Mouse (Mus musculus) activated CD4-positive, CD25-positive, alpha-beta regulatory T cell, adult 4 months (primary cell): Measurements from ENCODE around the gene Ror1. TPM values are rescaled to one million over a fixed set of nuclear protein-coding genes. Genes with fewer than 3 reads are reported as not detected.
A peak's percentile ranks its signal among the peaks of the same experiment; 100 is the strongest.

Experiments used
- ATAC-seq: one replicate; pipeline ENCODE4 v1.8.0; 2017
- polyA plus RNA-seq, 2 experiments: library from polyadenylated mRNA; unstranded; fragments of 100-300 nt; shearing (Covaris generic); gene quantifications; one replicate each; pipeline ENCODE4 v1.2.1; 2017

Ror1 gene
- polyA plus RNA-seq, 2 experiments from 2014 or later, result not detected

GRCm38 (mm10) chr4:100398079-100398478 lies 302.5 kb downstream of the Ror1 start:
- no peak for ATAC-seq

GRCm38 (mm10) chr4:100401078-100401477 lies 305.5 kb downstream of the Ror1 start:
- ATAC-seq, result no peak

DNA sequence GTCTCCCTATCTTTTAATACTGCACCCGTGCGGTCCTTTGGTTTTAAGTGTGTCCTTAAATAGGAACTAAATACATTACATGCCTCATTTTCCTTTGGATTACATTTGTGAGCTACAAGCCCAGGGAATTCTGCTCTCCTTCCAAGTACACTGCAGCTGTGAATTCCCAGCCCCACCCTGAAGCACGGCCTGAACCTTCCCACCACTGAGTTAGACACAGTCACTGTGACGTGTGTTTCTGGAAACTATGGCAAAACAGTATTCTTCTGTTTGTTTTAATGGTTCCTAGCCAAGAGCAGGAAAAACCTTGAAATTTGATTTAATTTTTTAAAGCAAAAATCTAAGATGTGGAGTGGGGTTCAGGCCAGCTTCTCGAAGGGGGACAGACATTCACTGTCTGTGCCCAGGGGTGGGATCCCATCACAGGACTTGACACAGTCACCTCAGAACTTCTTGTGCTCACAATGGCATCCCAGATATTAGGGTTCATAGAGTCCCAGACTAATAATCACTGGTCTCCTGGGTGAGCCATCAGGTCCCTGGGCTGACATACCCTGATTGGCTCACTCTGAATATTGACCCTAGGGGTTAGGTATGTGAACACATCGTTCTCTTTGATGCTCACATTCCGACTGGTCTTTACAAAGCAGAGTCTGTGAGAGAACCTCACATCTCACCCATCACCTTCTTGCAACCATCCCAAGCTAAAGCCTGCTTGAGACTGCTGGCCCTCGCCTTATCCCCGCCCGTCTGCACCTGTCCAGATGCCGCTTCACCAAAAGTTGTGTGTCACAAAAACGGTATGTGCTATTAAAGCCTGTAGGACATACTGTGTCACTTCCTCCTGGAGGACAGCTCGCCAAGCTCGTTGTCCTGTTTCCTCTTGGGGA lies 306.2 kb downstream of the Ror1 start:
- no peak for ATAC-seq

DNA sequence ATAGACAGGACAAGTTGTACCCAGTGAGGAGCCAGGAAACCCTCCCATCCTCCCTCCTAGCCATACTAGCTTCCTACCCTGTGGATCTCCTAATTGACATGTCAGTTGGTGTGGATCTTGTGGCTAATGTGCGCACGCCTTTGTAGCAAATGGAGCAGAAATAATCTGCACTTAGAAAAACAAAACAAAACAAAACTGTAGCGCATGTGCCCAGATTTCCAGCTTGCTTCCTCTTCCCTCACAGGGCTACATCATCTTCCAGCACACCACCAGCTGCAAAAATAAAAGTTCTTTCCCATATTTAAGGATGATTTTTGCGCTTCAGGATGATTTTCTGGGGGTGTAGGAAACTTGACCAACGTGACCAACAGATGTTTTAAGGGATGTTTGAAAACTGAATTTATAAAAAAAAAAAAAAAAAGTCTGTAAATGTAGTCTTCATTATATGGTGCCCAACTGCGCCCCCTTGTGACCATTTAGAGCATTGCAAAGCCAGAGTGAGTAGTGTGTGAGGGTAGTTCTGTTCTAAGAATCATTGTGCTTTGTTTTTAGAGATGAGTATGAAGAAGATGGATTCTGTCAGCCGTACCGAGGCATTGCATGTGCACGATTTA lies 311.8 kb downstream of the Ror1 start:
- peak; percentile 32 for ATAC-seq

GRCm38 (mm10) chr4:100409521-100409920 lies 313.9 kb downstream of the Ror1 start:
- no peak for ATAC-seq

GRCm38 (mm10) chr4:100411841-100412539 lies 316.4 kb downstream of the Ror1 start:
- no peak for ATAC-seq

DNA sequence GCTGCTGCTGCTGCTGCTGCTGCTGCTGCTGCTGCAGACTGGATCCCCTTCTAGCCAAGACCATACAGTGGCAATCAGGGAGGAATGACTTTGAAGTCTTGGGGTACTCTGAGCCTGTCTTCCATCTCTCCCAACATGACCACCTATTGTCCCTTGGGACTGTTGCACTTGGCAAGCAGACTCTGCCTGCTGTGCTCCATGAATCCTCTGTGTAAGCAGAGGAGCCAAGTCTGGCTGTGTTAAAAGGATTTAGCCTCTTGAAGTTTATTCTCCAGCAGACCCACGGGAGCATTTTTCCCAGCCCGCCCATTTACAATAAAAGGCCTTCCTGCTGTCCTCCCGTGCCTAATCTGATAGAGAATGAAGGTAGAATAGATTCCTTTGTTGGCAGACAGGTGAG lies 327.2 kb downstream of the Ror1 start:
- ATAC-seq, result no peak

DNA sequence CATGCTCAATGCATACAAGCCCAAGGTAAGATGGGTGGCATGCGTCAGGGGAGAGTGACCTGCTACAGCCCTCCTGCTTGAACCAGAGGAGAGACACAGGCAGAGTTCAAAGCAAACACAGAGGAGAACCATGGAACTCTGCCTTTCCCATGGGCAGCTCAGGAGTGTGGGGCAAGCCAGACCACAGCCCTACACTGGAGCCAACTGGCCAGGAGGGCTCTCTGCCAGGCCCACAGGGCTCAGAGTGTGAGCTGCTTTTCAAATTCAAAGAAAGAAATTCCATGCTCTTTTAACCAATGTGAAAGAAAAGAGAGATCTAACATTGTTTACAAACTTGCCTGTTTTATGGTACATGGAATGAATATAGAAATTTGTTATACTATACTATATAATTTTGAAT lies 330.5 kb downstream of the Ror1 start:
- no peak for ATAC-seq

GRCm38 (mm10) chr4:100429371-100429900 lies 333.8 kb downstream of the Ror1 start:
- ATAC-seq, result no peak

DNA sequence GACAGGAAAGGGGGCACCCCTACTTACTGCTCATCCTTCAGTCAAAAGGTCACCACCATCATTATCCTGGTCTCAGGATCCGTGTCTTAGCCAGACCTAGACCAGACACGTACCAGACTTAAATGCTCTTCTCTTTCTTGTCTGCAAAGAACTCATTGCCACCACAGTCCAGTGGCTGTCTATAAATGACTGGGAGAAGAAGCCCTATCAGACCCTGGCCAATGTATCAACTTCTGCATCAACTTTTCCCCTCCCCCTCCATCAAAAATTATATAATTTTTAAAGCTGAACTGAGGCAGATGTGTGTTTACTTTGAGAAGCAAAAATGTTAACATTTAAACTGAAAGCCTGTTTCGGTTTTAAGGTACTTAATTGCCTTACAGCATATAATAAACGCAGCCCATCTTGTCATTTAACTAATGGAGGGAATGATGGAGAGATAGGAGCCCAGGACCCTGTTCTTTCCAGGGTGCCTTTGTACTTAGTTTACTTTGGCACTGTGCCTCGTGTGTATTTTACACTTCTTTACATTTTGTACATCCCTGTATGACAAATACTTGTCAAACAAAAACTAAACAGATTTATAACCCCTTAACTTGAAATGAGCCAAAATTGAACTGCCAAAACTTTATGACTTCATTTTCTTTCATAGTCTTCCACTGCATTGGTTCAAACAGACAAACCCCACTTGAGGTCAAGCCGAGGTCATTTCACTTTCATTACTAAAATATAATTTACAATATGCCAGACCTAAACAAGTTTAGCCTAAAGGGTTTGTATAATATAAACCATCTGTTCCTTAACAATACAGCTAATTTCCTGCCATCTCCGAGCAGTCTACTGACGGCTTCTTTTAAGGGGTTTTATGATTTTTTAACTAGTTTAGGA lies 339.9 kb downstream of the Ror1 start:
- ATAC-seq, result no peak

DNA sequence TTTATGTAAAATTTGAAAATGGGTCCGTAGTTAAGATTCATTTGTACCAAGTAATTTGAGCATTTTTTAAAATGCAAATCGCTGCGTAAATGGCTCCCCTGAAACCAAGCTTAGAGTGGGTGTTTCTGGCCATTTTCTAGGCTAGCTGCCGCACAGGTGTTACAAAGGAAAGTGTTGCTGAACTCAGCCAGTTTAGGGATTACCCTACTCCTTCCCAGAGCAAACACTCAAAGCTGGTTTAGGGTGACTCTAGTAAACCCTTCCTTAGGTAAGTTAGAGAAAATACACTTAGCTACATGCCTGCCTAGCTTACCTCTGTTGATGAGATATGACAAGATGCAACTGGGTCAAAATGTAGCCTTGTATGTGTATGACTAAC lies 340.6 kb downstream of the Ror1 start:
- ATAC-seq, result no peak

- ATAC-seq, result no peak
These were observed 351.3 kb downstream of the Ror1 start for GRCm38 (mm10) chr4:100446897-100447296.

DNA sequence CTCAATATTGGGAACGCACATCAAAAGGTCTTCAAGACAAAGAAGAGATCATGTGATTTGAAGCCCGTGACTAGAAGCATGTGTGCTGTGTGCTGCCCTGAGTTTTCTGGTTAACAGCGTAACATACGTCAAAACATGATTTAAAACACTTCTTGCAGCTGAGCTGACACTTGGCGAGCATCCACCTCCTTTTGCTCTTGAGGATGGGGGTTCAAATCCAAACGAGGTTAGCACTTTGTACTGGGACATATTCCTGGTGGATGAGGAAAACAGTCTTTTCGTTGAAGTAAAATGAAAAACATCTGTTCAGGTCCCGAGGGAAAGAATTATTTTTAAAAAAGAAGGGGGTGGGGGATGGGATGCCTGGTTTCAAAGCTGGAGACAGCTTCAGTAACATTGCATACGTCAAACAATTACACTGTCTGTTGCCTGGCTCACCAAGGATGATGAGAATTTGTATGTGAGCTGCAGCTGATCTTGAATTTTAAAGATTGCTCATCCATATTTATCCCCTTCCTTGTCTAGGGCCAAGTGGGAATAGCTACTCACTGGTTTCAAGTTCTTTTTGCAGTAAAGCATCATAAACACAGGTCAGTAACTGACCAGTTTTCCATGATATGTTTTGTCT lies 367.0 kb downstream of the Ror1 start:
- ATAC-seq, result no peak

- ATAC-seq, result no peak
These were observed 383.2 kb downstream of the Ror1 start, which contains the start of gene Ube2u for GRCm38 (mm10) chr4:100478592-100479321. Ube2u (plus strand) TSS chr4:100478849.

DNA sequence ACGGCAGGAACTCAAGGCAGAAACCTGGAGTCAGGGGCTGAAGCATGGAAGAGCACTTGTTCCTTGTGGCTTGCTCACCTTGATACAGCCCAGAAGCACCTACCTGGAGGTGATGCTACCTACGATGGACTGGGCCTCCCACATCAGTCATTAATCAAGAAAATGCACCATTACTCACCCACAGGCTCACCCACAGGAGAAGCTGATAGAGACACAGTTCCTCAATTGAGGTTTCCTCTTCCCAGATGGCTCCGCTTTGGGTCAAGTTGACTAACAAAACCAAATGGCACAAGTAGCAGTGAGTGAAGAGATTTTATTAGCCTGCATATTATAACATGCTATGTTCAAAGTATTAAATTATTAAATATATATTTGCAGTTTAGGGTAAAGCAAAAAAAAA lies 392.9 kb downstream of the Ror1 start:
- no peak for ATAC-seq

Other genes with a start within 250 kb of the Ror1 start
- 10 to 100 TPM; 32.1 to 34.2 TPM for gene Pgm1, start 166.4 kb upstream of the Ror1 start, polyA plus RNA-seq
- 10 to 100 TPM; 23.7 to 33.1 TPM for gene Itgb3bp, start 166.0 kb upstream of the Ror1 start, polyA plus RNA-seq